Mouse (Mus musculus): ENCODE measurements around the gene Lrp4.
A peak's percentile ranks its signal among the peaks of the same experiment; 100 is the strongest.

The Lrp4 gene

GRCm38 (mm10) chr2:91492071-91492635 lies 34.8 kb downstream of the Lrp4 start:
- DNase-seq = peak; percentile 96

GRCm38 (mm10) chr2:91493981-91494380 lies 36.7 kb downstream of the Lrp4 start:
- peak; percentile 93 for DNase-seq

- DNase-seq = no peak
Observed at GRCm38 (mm10) chr2:91498093-91498719, 40.9 kb downstream of the Lrp4 start.

- no peak for DNase-seq
Observed at GRCm38 (mm10) chr2:91508076-91508475, 50.8 kb downstream of the Lrp4 start.

- no peak for DNase-seq
Observed at GRCm38 (mm10) chr2:91517186-91517585, 59.9 kb downstream of the Lrp4 start.

GRCm38 (mm10) chr2:91526294-91527146 lies 69.2 kb downstream of the Lrp4 start, which contains the start of gene Ckap5:
Ckap5 (plus strand) TSS chr2:91526762.
- DNase-seq = peak; percentile 94

- peak; percentile 66 for DNase-seq
Observed at GRCm38 (mm10) chr2:91527147-91527486, 69.8 kb downstream of the Lrp4 start.

- peak; percentile 85 for DNase-seq
Observed at GRCm38 (mm10) chr2:91537588-91538205, 80.4 kb downstream of the Lrp4 start.

All from cerebellum, adult 9-10 months (tissue).